Mouse (Mus musculus): ENCODE measurements around the gene Npas2. TPM values are rescaled to one million over a fixed set of nuclear protein-coding genes. Genes with fewer than 3 reads are reported as not detected.

The Npas2 gene
- polyA plus RNA-seq, 1 experiment from 2014 or later: 1.8 TPM

- Histone ChIP-seq H3K4me1 (ENCODE audit: control insufficient read depth, insufficient read depth, low read length) (no peaks in the 10 kb centered on the region), H3K4me3 (replicated peaks; ENCODE audit: low read length) (no peak overlapping the region), H3K27me3 (ENCODE audit: control insufficient read depth, insufficient read depth, low read length) (no peaks in the 10 kb centered on the region), H3K27ac (ENCODE audit: low read length) (no peak overlapping the region), H3K36me3 (ENCODE audit: control insufficient read depth, insufficient read depth, low read length) (no peaks in the 10 kb centered on the region), H3K4me2 (ENCODE audit: low read depth, low read length) (no peak overlapping the region), H3K9me3 (replicated peaks; ENCODE audit: control insufficient read depth, low read length) (no peaks in the 10 kb centered on the region), H3K9ac (ENCODE audit: low read length) (no peak overlapping the region)
- WGBS: 51% methylated on average over 2 of the region's 2 CpGs
- ATAC-seq (ENCODE audit: insufficient read depth, low FRiP score): no peak
These were observed 114.4 kb downstream of the Npas2 start for GRCm38 (mm10) chr1:39307971-39308370.

GRCm38 (mm10) chr1:39309548-39309947 lies 116.0 kb downstream of the Npas2 start:
- Histone ChIP-seq H3K9ac (ENCODE audit: low read length) (no peak overlapping the region), H3K9me3 (replicated peaks; ENCODE audit: control insufficient read depth, low read length) (no peaks in the 10 kb centered on the region), H3K4me3 (replicated peaks; ENCODE audit: low read length) (no peak overlapping the region), H3K27me3 (ENCODE audit: control insufficient read depth, insufficient read depth, low read length) (no peaks in the 10 kb centered on the region), H3K4me1 (ENCODE audit: control insufficient read depth, insufficient read depth, low read length) (no peaks in the 10 kb centered on the region), H3K36me3 (ENCODE audit: control insufficient read depth, insufficient read depth, low read length) (no peaks in the 10 kb centered on the region), H3K27ac (ENCODE audit: low read length) (no peak overlapping the region), H3K4me2 (ENCODE audit: low read depth, low read length) (no peak overlapping the region)
- 74% methylated on average over 7 of the region's 7 CpGs for WGBS
- ATAC-seq (ENCODE audit: insufficient read depth, low FRiP score): no peak

GRCm38 (mm10) chr1:39312345-39312967 lies 118.9 kb downstream of the Npas2 start:
- 84% methylated on average over 25 of the region's 25 CpGs for WGBS
- ATAC-seq (ENCODE audit: insufficient read depth, low FRiP score): no peak
- Histone ChIP-seq H3K36me3 (ENCODE audit: control insufficient read depth, insufficient read depth, low read length) (no peaks in the 10 kb centered on the region), H3K9ac (ENCODE audit: low read length) (no peak overlapping the region), H3K4me1 (ENCODE audit: control insufficient read depth, insufficient read depth, low read length) (no peaks in the 10 kb centered on the region), H3K27ac (ENCODE audit: low read length) (no peak overlapping the region), H3K4me3 (replicated peaks; ENCODE audit: low read length) (no peak overlapping the region), H3K27me3 (ENCODE audit: control insufficient read depth, insufficient read depth, low read length) (no peaks in the 10 kb centered on the region), H3K4me2 (ENCODE audit: low read depth, low read length) (no peak overlapping the region), H3K9me3 (replicated peaks; ENCODE audit: control insufficient read depth, low read length) (no peaks in the 10 kb centered on the region)

GRCm38 (mm10) chr1:39313352-39314245 lies 120.1 kb downstream of the Npas2 start:
- Histone ChIP-seq H3K4me1 (ENCODE audit: control insufficient read depth, insufficient read depth, low read length) (0 out of 2 replicates have a peak, but pooled peaks cover 5% of the 10 kb centered on the region), H3K4me3 (replicated peaks; ENCODE audit: low read length) (no peak overlapping the region), H3K4me2 (ENCODE audit: low read depth, low read length) (no peak overlapping the region), H3K9ac (ENCODE audit: low read length) (no peak overlapping the region), H3K27ac (ENCODE audit: low read length) (no peak overlapping the region), H3K27me3 (ENCODE audit: control insufficient read depth, insufficient read depth, low read length) (no peaks in the 10 kb centered on the region), H3K9me3 (replicated peaks; ENCODE audit: control insufficient read depth, low read length) (no peaks in the 10 kb centered on the region), H3K36me3 (ENCODE audit: control insufficient read depth, insufficient read depth, low read length) (no peaks in the 10 kb centered on the region)
- ATAC-seq (ENCODE audit: insufficient read depth, low FRiP score): no peak
- 57% methylated on average over 10 of the region's 10 CpGs for WGBS

GRCm38 (mm10) chr1:39317935-39318334 lies 124.4 kb downstream of the Npas2 start:
- Histone ChIP-seq H3K9ac (ENCODE audit: low read length) (no peak overlapping the region), H3K27ac (ENCODE audit: low read length) (no peak overlapping the region), H3K4me2 (ENCODE audit: low read depth, low read length) (no peak overlapping the region), H3K9me3 (replicated peaks; ENCODE audit: control insufficient read depth, low read length) (no peaks in the 10 kb centered on the region), H3K36me3 (ENCODE audit: control insufficient read depth, insufficient read depth, low read length) (no peaks in the 10 kb centered on the region), H3K27me3 (ENCODE audit: control insufficient read depth, insufficient read depth, low read length) (no peaks in the 10 kb centered on the region), H3K4me1 (ENCODE audit: control insufficient read depth, insufficient read depth, low read length) (0 out of 2 replicates have a peak, but pooled peaks cover 5% of the 10 kb centered on the region), H3K4me3 (replicated peaks; ENCODE audit: low read length) (no peak overlapping the region)
- ATAC-seq (ENCODE audit: insufficient read depth, low FRiP score): no peak
- 75% methylated on average over 2 of the region's 2 CpGs for WGBS

- no peak overlapping the region for H3K9ac ChIP-seq (ENCODE audit: low read length)
- ATAC-seq (ENCODE audit: insufficient read depth, low FRiP score): no peak
- no peak overlapping the region for H3K4me3 ChIP-seq (replicated peaks; ENCODE audit: low read length)
- no peak overlapping the region for H3K4me2 ChIP-seq (ENCODE audit: low read depth, low read length)
- WGBS: 64% methylated on average over 7 of the region's 7 CpGs
- H3K4me1 ChIP-seq (ENCODE audit: control insufficient read depth, insufficient read depth, low read length): 0 out of 2 replicates have a peak, but pooled peaks cover 5% of the 10 kb centered on the region
- H3K27ac ChIP-seq (ENCODE audit: low read length): no peak overlapping the region
- H3K36me3 ChIP-seq (ENCODE audit: control insufficient read depth, insufficient read depth, low read length): no peaks in the 10 kb centered on the region
- H3K9me3 ChIP-seq (replicated peaks; ENCODE audit: control insufficient read depth, low read length): no peaks in the 10 kb centered on the region
- no peaks in the 10 kb centered on the region for H3K27me3 ChIP-seq (ENCODE audit: control insufficient read depth, insufficient read depth, low read length)
These were observed 125.3 kb downstream of the Npas2 start for GRCm38 (mm10) chr1:39318870-39319269.

- no peak for ATAC-seq (ENCODE audit: insufficient read depth, low FRiP score)
- Histone ChIP-seq H3K36me3 (ENCODE audit: control insufficient read depth, insufficient read depth, low read length) (no peaks in the 10 kb centered on the region), H3K27ac (ENCODE audit: low read length) (no peak overlapping the region), H3K4me1 (ENCODE audit: control insufficient read depth, insufficient read depth, low read length) (0 out of 2 replicates have a peak, but pooled peaks cover 5% of the 10 kb centered on the region), H3K4me2 (ENCODE audit: low read depth, low read length) (no peak overlapping the region), H3K27me3 (ENCODE audit: control insufficient read depth, insufficient read depth, low read length) (no peaks in the 10 kb centered on the region), H3K4me3 (replicated peaks; ENCODE audit: low read length) (no peak overlapping the region), H3K9ac (ENCODE audit: low read length) (no peak overlapping the region), H3K9me3 (replicated peaks; ENCODE audit: control insufficient read depth, low read length) (no peaks in the 10 kb centered on the region)
- WGBS: 54% methylated on average over 6 of the region's 6 CpGs
These were observed 128.4 kb downstream of the Npas2 start for GRCm38 (mm10) chr1:39321954-39322353.

- Histone ChIP-seq H3K9me3 (replicated peaks; ENCODE audit: control insufficient read depth, low read length) (no peaks in the 10 kb centered on the region), H3K4me2 (ENCODE audit: low read depth, low read length) (no peak overlapping the region), H3K9ac (ENCODE audit: low read length) (no peak overlapping the region), H3K27me3 (ENCODE audit: control insufficient read depth, insufficient read depth, low read length) (no peaks in the 10 kb centered on the region), H3K27ac (ENCODE audit: low read length) (no peak overlapping the region), H3K36me3 (ENCODE audit: control insufficient read depth, insufficient read depth, low read length) (no peaks in the 10 kb centered on the region), H3K4me1 (ENCODE audit: control insufficient read depth, insufficient read depth, low read length) (no peaks in the 10 kb centered on the region), H3K4me3 (replicated peaks; ENCODE audit: low read length) (no peak overlapping the region)
- 86% methylated on average over 6 of the region's 6 CpGs for WGBS
- no peak for ATAC-seq (ENCODE audit: insufficient read depth, low FRiP score)
These were observed 131.7 kb downstream of the Npas2 start for GRCm38 (mm10) chr1:39325228-39325627.

- WGBS: 79% methylated on average over 7 of the region's 7 CpGs
- Histone ChIP-seq H3K4me2 (ENCODE audit: low read depth, low read length) (no peak overlapping the region), H3K27me3 (ENCODE audit: control insufficient read depth, insufficient read depth, low read length) (no peaks in the 10 kb centered on the region), H3K9me3 (replicated peaks; ENCODE audit: control insufficient read depth, low read length) (no peaks in the 10 kb centered on the region), H3K4me3 (replicated peaks; ENCODE audit: low read length) (no peak overlapping the region), H3K27ac (ENCODE audit: low read length) (no peak overlapping the region), H3K9ac (ENCODE audit: low read length) (no peak overlapping the region), H3K4me1 (ENCODE audit: control insufficient read depth, insufficient read depth, low read length) (no peaks in the 10 kb centered on the region), H3K36me3 (ENCODE audit: control insufficient read depth, insufficient read depth, low read length) (no peaks in the 10 kb centered on the region)
- no peak for ATAC-seq (ENCODE audit: insufficient read depth, low FRiP score)
These were observed 134.0 kb downstream of the Npas2 start for GRCm38 (mm10) chr1:39327546-39327945.

All from stomach, embryonic 16.5 days (tissue).